In the genomic region with DNA sequence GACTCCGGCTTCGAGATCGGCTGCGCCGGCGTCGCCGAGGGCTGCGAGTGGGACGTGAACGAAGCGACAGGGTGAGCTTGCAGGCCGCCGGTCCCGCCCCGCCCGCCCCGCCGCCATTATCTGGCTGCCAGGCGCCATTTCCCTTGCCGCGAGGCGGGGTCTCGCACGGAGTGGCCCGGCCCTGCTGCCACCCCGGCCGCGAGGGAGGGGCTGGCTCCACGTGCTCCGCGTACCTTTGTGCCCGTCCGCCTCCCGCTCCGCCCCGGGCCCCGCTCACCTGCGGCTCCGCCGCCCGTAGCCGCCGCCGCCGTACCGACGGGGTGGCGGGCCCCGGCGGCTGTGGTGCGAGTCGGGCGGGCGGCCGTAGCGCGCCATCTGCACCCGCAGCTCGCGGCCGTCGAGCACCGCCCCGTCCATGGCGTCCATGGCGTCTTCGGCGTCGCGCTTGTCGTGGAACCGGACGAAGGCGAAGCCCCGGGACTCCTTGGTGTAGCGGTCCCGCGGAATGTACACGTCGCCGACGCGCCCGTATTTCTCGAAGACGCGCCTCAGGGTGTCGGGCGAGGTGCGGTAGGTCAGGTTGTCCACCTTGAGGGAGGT, we compare ENCODE assay signal across 8 mouse cellular contexts. TPM values are rescaled to one million over a fixed set of nuclear protein-coding genes. Genes with fewer than 3 reads are reported as not detected.
DNase-seq lines count a peak whose midpoint lies in the region; ATAC-seq and TF ChIP-seq lines count a peak whose summit lies in the region.

A gene (plus strand): TSS at position 150 of the 600 bp plus-strand sequence.

- H3K9me3 ChIP-seq in heart, embryonic 10.5 days, result no peaks in the 10 kb centered on the region
- no peaks in the 10 kb centered on the region for H3K9me3 ChIP-seq in kidney, embryonic 15.5 days (replicated peaks)

- peaks cover 46% of the 10 kb centered on the region for H3K36me3 ChIP-seq in heart, embryonic 10.5 days
- peaks cover 58% of the 10 kb centered on the region for H3K36me3 ChIP-seq in kidney, embryonic 15.5 days
- peaks cover 34% of the 10 kb centered on the region for H3K36me3 ChIP-seq in liver, adult 2 months (ENCODE audit: control insufficient read depth, insufficient read depth, low read length)

- peaks cover 16% of the 10 kb centered on the region for H3K79me2 ChIP-seq in liver, adult 2 months (ENCODE audit: control insufficient read depth, insufficient read depth, low read length)

- peak within 1 kb of the TSS; percentile 95 for H3K27ac ChIP-seq in embryonic fibroblast, embryonic 13.5 days (ENCODE audit: insufficient read depth, low read length)
- peak within 1 kb of the TSS; percentile 99 for H3K27ac ChIP-seq in heart, embryonic 10.5 days
- H3K27ac ChIP-seq in kidney, embryonic 15.5 days, result peak within 1 kb of the TSS; percentile 100
- H3K27ac ChIP-seq in liver, adult 2 months (replicated peaks; ENCODE audit: insufficient read depth, low read depth, low read length), result peak within 1 kb of the TSS; percentile 96

- peak within 1 kb of the TSS; percentile 81 for H3K4me2 ChIP-seq in kidney, embryonic 15.5 days

- H3K4me3 ChIP-seq in embryonic fibroblast, embryonic 13.5 days (ENCODE audit: insufficient read depth, low read length), result peak within 1 kb of the TSS; percentile 96
- H3K4me3 ChIP-seq in heart, embryonic 10.5 days, result peak within 1 kb of the TSS; percentile 98
- H3K4me3 ChIP-seq in kidney, embryonic 15.5 days (replicated peaks), result peak within 1 kb of the TSS; percentile 81
- H3K4me3 ChIP-seq in liver, adult 2 months (ENCODE audit: insufficient read depth, low read depth, low read length), result peak within 1 kb of the TSS; percentile 96

- H3K9ac ChIP-seq in kidney, embryonic 15.5 days, result peak within 1 kb of the TSS; percentile 99
- peak within 1 kb of the TSS; percentile 98 for H3K9ac ChIP-seq in liver, adult 2 months (ENCODE audit: low read depth, low read length)

- 0 out of 2 replicates have a peak, but pooled peaks have one; percentile 36 for TF ChIP-seq POLR2A in embryonic fibroblast, embryonic 13.5 days (IDR thresholded peaks at IDR 0.05; ENCODE audit: low read depth, low read length)
- no peak for TF ChIP-seq POLR2A in liver, adult 2 months (IDR thresholded peaks at IDR 0.05; ENCODE audit: extremely low read depth, insufficient read depth, low read length)

- peak; percentile 76 for DNase-seq in 3134 (ENCODE audit: extremely low read depth, insufficient read length, low spot score)
- peak; percentile 52 to 66 for DNase-seq in adrenal gland, postnatal 4 days (ENCODE audit: low spot score in 2 of 2)
- DNase-seq in heart, embryonic 10.5 days (ENCODE audit: low spot score), result peak; percentile 91
- peak; percentile 48 for DNase-seq in liver, adult 2 months (ENCODE audit: extremely low read depth, low read depth, low spot score)
- DNase-seq in spleen, postnatal 4 days (ENCODE audit: low spot score in 2 of 2), result peak; percentile 83 to 91

- H3K4me1 ChIP-seq in embryonic fibroblast, embryonic 13.5 days (ENCODE audit: control insufficient read depth, insufficient read depth, low read length), result peaks cover 5% of the 10 kb centered on the region
- H3K4me1 ChIP-seq in heart, embryonic 10.5 days, result peaks cover 18% of the 10 kb centered on the region
- peaks cover 33% of the 10 kb centered on the region for H3K4me1 ChIP-seq in kidney, embryonic 15.5 days
- peaks cover 11% of the 10 kb centered on the region for H3K4me1 ChIP-seq in liver, adult 2 months (ENCODE audit: control insufficient read depth, insufficient read depth, low read length)

- no peaks in the 10 kb centered on the region for H3K27me3 ChIP-seq in heart, embryonic 10.5 days (ENCODE audit: insufficient read depth, poor library complexity, severe bottlenecking)
- H3K27me3 ChIP-seq in kidney, embryonic 15.5 days, result no peaks in the 10 kb centered on the region
- H3K27me3 ChIP-seq in liver, adult 2 months (ENCODE audit: control insufficient read depth, insufficient read depth, low read length), result no peaks in the 10 kb centered on the region

- ATAC-seq in kidney, embryonic 15.5 days (replicated peaks; ENCODE audit: low FRiP score), result peak; percentile 68
- peak; percentile 8; the same call in 1 of the 2 replicates for ATAC-seq in monocyte, adult 5-6 weeks (replicated peaks; ENCODE audit: insufficient number of reproducible peaks, low FRiP score, low TSS enrichment, poor library complexity, severe bottlenecking)

- TF ChIP-seq CTCF in embryonic fibroblast, embryonic 13.5 days (IDR thresholded peaks at IDR 0.05; ENCODE audit: borderline replicate concordance, insufficient read depth, low read length), result no peak
- no peak for TF ChIP-seq CTCF in liver, adult 2 months (IDR thresholded peaks at IDR 0.05; ENCODE audit: low read depth, low read length)

- under 1% methylated on average over 86 of the region's 91 CpGs for WGBS in heart, embryonic 10.5 days
- WGBS in kidney, embryonic 15.5 days, result under 1% methylated on average over 81 of the region's 91 CpGs
- WGBS in liver, adult 2 months, result under 1% methylated on average over 86 of the region's 91 CpGs

RNA-seq across cellular contexts. Expression of the gene that starts here (rescaled TPM):
- total RNA-seq in adrenal gland, postnatal 4 days (2021), result 10 to 100 TPM; 40.9 to 43.9 TPM
- 30.7 and 36.6 TPM in 2 replicates for polyA plus RNA-seq in embryonic fibroblast, embryonic 13.5 days (2011; ENCODE audit: insufficient read length, low read depth, missing spikeins)
- 27.0 and 27.1 TPM in 2 replicates for polyA plus RNA-seq in heart, embryonic 10.5 days (2016; fragmentation: Nextera tagmentation; extraction: Ambion mirVana)
- 37.9 and 39.6 TPM in 2 replicates for polyA plus RNA-seq in kidney, embryonic 15.5 days (2015; fragmentation: Nextera tagmentation; extraction: Ambion mirVana)
- 5.1 and 9.1 TPM in 2 replicates for total RNA-seq in liver, adult 2 months (2014; rRNA removed)
- 11.9 and 16.6 TPM in 2 replicates for polyA plus RNA-seq in liver, adult 2 months (2012; rRNA removed)
- 8.2 to 10.4 TPM (median 9.0 TPM) in 3 replicates for total RNA-seq in monocyte, adult 5-6 weeks (2017)

Comparison
In these comparisons a context has a peak if more than half of its experiments do, and no peak if none do; other contexts are left out.
1. Peak in every context shown above with its lines: DNase-seq, ATAC-seq, H3K4me3 ChIP-seq and H3K27ac ChIP-seq.